Mouse (Mus musculus): ENCODE measurements at regions not wholly inside any gene's neighbourhood (a gene's known extent, or its start where the extent isn't known, plus 50 kb on each side); places are given as distances from the start of the nearest gene placed in this dataset.

DNA sequence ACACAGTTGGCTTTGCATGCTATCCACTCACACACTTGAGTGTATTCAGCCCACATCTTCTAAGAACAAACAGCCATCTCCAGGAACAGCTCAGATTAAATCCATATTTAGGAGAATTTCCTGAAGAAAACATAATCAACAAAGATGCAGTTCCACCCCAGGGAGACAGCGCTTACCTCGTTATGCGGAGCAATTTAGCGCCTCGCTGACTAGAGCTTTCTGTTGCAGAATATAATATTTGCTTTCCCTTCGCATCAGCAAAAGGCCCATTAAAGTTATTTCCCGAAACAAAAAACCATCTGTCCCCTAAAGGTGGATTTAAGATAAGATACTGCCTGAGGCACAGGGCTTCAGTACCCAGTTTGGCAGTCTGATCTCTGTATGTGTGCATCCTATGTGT is 112.0 kb downstream of the Ndufa10 start:
- no peak for TF ChIP-seq POLR2A (IDR thresholded peaks at IDR 0.05; ENCODE audit: borderline replicate concordance, control insufficient read depth, low read depth, low read length)
- no peak for TF ChIP-seq CTCF (IDR thresholded peaks at IDR 0.05; ENCODE audit: control insufficient read depth, insufficient read depth, low read length)
